Mouse (Mus musculus) erythroblast, embryonic 14.5 days (primary cell): ENCODE measurements around the gene Sdsl. TPM values are rescaled to one million over a fixed set of nuclear protein-coding genes. Genes with fewer than 3 reads are reported as not detected.

Experiments
- H3K27me3 ChIP-seq: 2 replicates; pipeline ENCODE4 v1.6.1; 2012; ENCODE audit warnings: inconsistent platforms; ENCODE audit not compliant: control insufficient read depth
- H3K36me3 ChIP-seq: 2 replicates; pipeline ENCODE4 v1.6.1; 2012; ENCODE audit warnings: mild to moderate bottlenecking, inconsistent platforms; ENCODE audit not compliant: control insufficient read depth
- H3K4me1 ChIP-seq: 2 replicates; pipeline ENCODE4 v1.6.1; 2012; ENCODE audit warnings: inconsistent platforms; ENCODE audit not compliant: control insufficient read depth
- H3K4me3 ChIP-seq: replicated peaks from 2 replicates; pipeline ENCODE3; 2012; ENCODE audit warnings: moderate library complexity, mild to moderate bottlenecking, inconsistent platforms
- H3K9me3 ChIP-seq: 2 replicates; pipeline ENCODE4 v1.6.1; 2012; ENCODE audit warnings: low read length, inconsistent platforms, mixed read lengths; ENCODE audit not compliant: control insufficient read depth
- GATA1 ChIP-seq: IDR thresholded peaks from 2 replicates; pipeline ENCODE4 v1.6.1; 2012; ENCODE audit warnings: low read length, inconsistent platforms, mixed read lengths
- TAL1 ChIP-seq: IDR thresholded peaks from 3 replicates; pipeline ENCODE4 v1.6.1; 2012; ENCODE audit warnings: low read length, inconsistent platforms, mixed read lengths
- polyA plus RNA-seq: library from polyadenylated mRNA; stranded (reverse); fragments of >175 nt; gene quantifications from 2 replicates; pipeline ENCODE4 v1.2.3, GENCODE M21; 2012

Gene Sdsl
- polyA plus RNA-seq, 1 experiment = not detected

- Histone ChIP-seq H3K4me3 (no peak overlapping the region), H3K4me1 (no peaks in the 10 kb centered on the region), H3K36me3 (peaks cover 18% of the 10 kb centered on the region), H3K9me3 (no peaks in the 10 kb centered on the region), H3K27me3 (peaks cover 17% of the 10 kb centered on the region)
- no peak for TF ChIP-seq TAL1
- TF ChIP-seq GATA1 = no peak
These were observed 8.6 kb upstream of the Sdsl start for GRCm38 (mm10) chr5:120481205-120481604.

- no peaks in the 10 kb centered on the region for H3K4me1 ChIP-seq
- H3K9me3 ChIP-seq = no peaks in the 10 kb centered on the region
- no peak overlapping the region for H3K4me3 ChIP-seq
- H3K27me3 ChIP-seq = peaks cover 24% of the 10 kb centered on the region
- peaks cover 2% of the 10 kb centered on the region for H3K36me3 ChIP-seq
- TF ChIP-seq TAL1 = no peak
- TF ChIP-seq GATA1 = no peak
These were observed 6.9 kb upstream of the Sdsl start for GRCm38 (mm10) chr5:120479538-120479937.

GRCm38 (mm10) chr5:120477993-120478392, 5.4 kb upstream of the Sdsl start:
- Histone ChIP-seq H3K4me1 (no peaks in the 10 kb centered on the region), H3K36me3 (no peaks in the 10 kb centered on the region), H3K4me3 (no peak overlapping the region), H3K9me3 (no peaks in the 10 kb centered on the region), H3K27me3 (peaks cover 27% of the 10 kb centered on the region)
- TF ChIP-seq GATA1 (no peak), TAL1 (no peak)

GRCm38 (mm10) chr5:120476296-120476695, 3.7 kb upstream of the Sdsl start, which contains the start of gene Sds:
TSS of gene Sds (plus strand) at chr5:120476526.
- TF ChIP-seq GATA1 (no peak), TAL1 (no peak)
- Histone ChIP-seq H3K4me1 (no peaks in the 10 kb centered on the region), H3K4me3 (no peak within 1 kb of the TSS), H3K36me3 (no peaks in the 10 kb centered on the region), H3K27me3 (peaks cover 27% of the 10 kb centered on the region), H3K9me3 (no peaks in the 10 kb centered on the region)

- Histone ChIP-seq H3K27me3 (peaks cover 25% of the 10 kb centered on the region), H3K4me3 (no peak overlapping the region), H3K4me1 (no peaks in the 10 kb centered on the region), H3K36me3 (no peaks in the 10 kb centered on the region), H3K9me3 (no peaks in the 10 kb centered on the region)
- TF ChIP-seq GATA1 = no peak
- TF ChIP-seq TAL1 = no peak
These were observed 3.3 kb upstream of the Sdsl start for GRCm38 (mm10) chr5:120475861-120476260.

GRCm38 (mm10) chr5:120473361-120473760, 751 bp upstream of the Sdsl start:
- H3K36me3 ChIP-seq = no peaks in the 10 kb centered on the region
- TF ChIP-seq TAL1 = no peak
- TF ChIP-seq GATA1 = no peak
- no peaks in the 10 kb centered on the region for H3K9me3 ChIP-seq
- peaks cover 20% of the 10 kb centered on the region for H3K27me3 ChIP-seq
- H3K4me1 ChIP-seq = no peaks in the 10 kb centered on the region
- H3K4me3 ChIP-seq = no peak overlapping the region

GRCm38 (mm10) chr5:120471538-120471937, 1.1 kb downstream of the Sdsl start:
- Histone ChIP-seq H3K4me3 (no peak overlapping the region), H3K27me3 (peaks cover 13% of the 10 kb centered on the region), H3K9me3 (no peaks in the 10 kb centered on the region), H3K4me1 (no peaks in the 10 kb centered on the region), H3K36me3 (no peaks in the 10 kb centered on the region)
- TF ChIP-seq GATA1 = no peak
- TF ChIP-seq TAL1 = no peak

GRCm38 (mm10) chr5:120468830-120469229, 3.8 kb downstream of the Sdsl start:
- Histone ChIP-seq H3K4me1 (peaks cover 3% of the 10 kb centered on the region; the same call in 1 of the 2 replicates), H3K36me3 (no peaks in the 10 kb centered on the region), H3K4me3 (no peak overlapping the region), H3K9me3 (peaks cover 3% of the 10 kb centered on the region), H3K27me3 (peaks cover 4% of the 10 kb centered on the region; the same call in 1 of the 2 replicates)
- no peak for TF ChIP-seq GATA1
- TF ChIP-seq TAL1 = no peak

GRCm38 (mm10) chr5:120468336-120468735, 4.3 kb downstream of the Sdsl start:
- Histone ChIP-seq H3K9me3 (peaks cover 3% of the 10 kb centered on the region), H3K36me3 (no peaks in the 10 kb centered on the region), H3K4me1 (peaks cover 3% of the 10 kb centered on the region; the same call in 1 of the 2 replicates), H3K27me3 (peaks cover 4% of the 10 kb centered on the region; the same call in 1 of the 2 replicates), H3K4me3 (no peak overlapping the region)
- TF ChIP-seq GATA1 = no peak

GRCm38 (mm10) chr5:120467026-120467425, 5.6 kb downstream of the Sdsl start:
- no peak overlapping the region for H3K4me3 ChIP-seq

More at GRCm38 (mm10) chr5:120467026-120467425, 5.6 kb downstream of the Sdsl start:
- Histone ChIP-seq H3K9me3 (peaks cover 3% of the 10 kb centered on the region), H3K4me1 (peaks cover 3% of the 10 kb centered on the region; the same call in 1 of the 2 replicates), H3K36me3 (no peaks in the 10 kb centered on the region), H3K27me3 (peaks cover 14% of the 10 kb centered on the region)
- TF ChIP-seq GATA1 (no peak), TAL1 (no peak)
